Mouse (Mus musculus): ENCODE measurements at regions not wholly inside any gene's neighbourhood (a gene's known extent, or its start where the extent isn't known, plus 50 kb on each side); places are given as distances from the start of the nearest gene placed in this dataset.

DNA sequence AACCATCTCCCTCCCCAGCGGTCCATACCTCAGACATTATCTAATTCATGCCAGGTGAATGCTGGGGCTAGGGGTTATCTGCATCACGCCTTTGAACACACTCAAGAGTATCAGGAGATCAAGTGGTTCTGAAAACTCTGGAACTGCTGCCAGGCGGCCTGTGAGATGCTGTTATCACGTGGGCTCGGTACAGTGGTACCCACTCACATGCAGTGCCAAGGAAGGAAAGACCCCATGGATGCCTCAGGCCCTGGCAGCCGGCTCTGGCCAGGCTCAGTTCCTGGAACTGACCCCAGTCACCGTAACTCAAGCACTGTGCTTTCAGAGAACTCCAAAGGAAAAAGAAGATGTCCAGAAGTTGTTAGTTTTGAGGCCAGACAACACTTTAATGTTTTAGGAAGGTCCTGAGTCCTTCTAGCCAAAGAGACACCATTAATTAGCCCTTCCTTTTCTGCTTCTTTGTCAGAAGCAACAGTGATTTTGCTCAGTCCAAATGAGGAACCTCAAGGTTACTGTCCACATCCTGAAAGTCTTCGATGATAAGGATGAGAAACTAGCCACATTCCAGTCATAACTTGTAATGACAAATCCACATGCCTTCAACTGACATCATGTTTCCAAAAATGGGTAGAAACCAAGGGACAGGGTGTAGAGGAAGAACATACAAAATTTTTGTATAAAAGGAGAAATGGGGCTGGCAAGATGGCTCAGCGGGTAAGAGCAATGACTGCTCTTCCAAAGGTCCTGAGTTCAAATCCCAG is 126.1 kb downstream of the Zbtb18 start:
- DNase-seq (ENCODE audit: low spot score in 2 of 2): no peak

DNA sequence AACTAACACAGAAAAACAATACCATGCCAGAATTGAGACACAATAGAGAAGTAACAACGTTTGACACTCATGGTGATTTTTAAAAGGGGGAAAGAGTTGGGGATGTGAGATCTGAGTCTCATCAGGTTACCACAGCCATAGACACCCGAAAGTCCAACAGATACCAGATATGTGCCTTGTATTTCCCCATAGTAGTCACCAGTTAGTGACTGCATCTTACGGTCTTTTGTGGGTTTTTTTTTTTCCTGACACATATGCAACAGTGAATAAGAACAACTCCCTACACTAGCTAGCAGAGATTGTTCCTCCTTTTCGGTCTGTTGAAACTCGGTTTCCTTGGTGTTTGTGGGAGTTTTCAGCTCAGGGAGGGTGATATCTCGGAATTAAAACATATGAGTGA is 127.4 kb downstream of the Zbtb18 start:
- no peak for DNase-seq (ENCODE audit: low spot score in 2 of 2)

GRCm38 (mm10) chr1:177573017-177573725 is 131.0 kb downstream of the Zbtb18 start:
- no peak for DNase-seq (ENCODE audit: low spot score in 2 of 2)

DNA sequence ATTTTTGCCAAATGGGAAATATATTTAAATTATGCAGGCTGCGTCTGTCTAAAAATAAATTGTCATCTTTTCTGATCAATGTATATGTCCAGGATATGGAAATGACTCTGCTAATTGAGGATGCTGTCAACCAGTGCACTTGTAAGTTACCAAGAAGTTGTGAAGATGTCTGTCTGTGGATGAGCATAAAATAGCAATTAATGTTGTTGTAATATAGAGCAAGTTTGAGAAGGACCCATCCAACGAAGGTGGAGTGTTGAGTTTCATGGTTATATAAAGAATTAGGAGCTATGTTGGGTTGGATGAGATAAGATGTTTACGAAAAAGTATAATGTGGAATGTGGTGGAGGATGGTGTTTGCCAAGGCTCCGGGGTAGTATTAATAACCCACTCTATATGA is 131.6 kb downstream of the Zbtb18 start:
- no peak for DNase-seq (ENCODE audit: low spot score in 2 of 2)

- no peak for DNase-seq (ENCODE audit: low spot score in 2 of 2)
These were observed 132.2 kb downstream of the Zbtb18 start for GRCm38 (mm10) chr1:177574312-177574711.

DNA sequence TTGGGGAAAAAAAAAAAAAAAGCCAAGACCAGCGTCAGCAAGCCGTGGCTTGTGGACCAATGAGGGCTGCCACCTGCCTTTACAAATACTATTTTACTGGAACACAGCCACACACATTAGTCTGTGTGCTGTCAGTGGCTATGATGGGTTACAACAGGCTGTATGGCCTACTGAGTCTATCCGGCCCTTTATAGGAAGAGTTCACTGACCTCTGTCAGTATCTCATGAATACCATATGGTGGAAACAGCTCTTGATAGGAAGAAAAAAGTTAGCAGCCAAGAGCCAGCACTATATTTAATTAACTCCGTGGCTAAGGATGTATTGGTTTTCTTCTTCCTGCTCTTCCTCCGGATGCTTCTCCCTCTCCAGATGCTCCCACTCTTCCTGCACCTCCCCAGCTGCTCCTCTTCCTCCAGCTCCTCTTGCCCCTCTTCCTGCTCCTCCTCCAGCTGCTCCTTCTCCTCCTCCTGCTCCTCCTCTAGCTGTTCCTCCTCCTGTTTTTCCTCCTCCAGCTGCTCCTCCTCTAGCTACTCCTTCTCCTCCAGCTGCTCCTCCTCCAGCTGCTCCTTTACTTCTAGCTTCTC is 142.2 kb downstream of the Zbtb18 start:
- DNase-seq (ENCODE audit: low spot score in 2 of 2): no peak

DNA sequence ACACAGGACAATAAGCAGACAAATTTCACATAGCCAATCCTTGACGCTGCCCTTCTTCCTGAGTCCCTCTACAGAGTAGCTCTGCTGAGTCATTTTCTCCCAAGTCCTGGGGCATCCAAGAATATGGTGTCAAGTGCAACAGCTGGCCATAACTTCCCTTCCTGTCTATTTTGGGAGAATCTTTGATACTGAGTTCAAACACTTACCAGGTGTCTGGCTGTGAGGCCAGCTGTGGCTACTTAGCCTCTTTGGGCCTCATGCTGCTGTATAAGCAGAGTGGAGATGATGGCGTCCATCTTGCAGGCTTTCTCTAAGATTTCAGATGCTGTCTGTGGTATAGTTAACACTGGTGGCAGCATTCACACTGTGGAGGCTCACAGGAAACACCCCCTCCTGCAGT is 143.2 kb downstream of the Zbtb18 start:
- DNase-seq (ENCODE audit: low spot score in 2 of 2): no peak

GRCm38 (mm10) chr1:177589034-177589433 is 140.6 kb upstream of the 1700016C15Rik start:
- no peak for DNase-seq (ENCODE audit: low spot score in 2 of 2)

DNA sequence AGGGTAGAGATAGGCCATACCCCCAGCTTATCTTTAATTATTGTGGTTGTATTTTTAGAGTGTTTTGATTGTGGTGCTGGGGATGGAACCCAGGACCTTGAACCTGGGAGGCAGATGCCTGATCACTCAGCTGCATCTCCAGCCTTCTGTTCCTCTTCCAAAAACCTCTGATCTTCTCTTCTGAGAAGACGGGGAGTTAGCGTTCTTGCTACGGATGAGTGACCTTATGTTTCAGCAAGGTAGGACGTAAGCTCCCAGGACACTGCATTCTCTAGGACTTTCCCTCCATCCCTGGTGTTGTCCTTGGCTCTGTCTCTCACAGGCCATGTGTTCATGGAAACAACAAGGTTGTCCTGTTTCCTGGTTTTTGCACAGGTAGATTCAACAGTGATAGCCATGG is 140.0 kb upstream of the 1700016C15Rik start:
- DNase-seq (ENCODE audit: low spot score in 2 of 2): no peak

DNA sequence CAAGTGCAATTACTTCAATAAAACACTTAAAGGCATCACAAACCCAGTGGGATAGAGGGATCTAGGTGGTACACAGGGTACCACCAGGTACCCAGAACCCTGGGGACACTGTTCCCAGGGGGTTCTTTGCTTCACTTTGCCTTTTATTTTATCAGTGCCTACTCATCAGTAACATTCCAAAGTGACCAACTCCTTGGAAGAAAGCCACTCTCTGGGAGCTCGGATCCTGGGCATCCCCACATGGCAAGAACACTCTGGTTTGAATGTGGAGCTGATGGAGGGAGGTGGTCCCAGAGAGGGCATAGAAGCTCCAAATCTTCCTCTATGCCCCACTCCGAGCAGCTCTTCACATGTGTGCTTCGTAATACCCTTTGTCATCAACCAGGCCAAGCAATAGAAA is 137.9 kb upstream of the 1700016C15Rik start:
- no peak for DNase-seq (ENCODE audit: low spot score in 2 of 2)

DNA sequence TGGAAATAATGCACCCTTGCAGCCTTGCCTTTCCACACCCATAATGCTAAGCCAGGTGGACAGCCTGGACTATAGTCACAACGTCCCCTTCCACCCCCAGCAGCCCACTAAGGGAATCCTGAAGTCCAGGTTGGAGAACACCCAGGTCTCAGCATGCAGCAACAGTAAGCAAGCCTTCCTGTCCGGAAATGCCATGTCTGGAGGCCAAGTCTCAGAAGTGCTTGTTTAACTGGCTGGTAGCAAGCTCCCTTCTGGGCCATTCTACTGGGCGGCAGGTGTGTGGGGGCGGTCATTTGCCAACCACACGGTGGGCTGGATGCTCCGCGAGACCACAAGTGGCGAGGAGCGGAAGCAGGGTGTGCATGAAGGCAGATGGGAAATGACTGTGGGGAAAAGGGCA is 137.3 kb upstream of the 1700016C15Rik start:
- DNase-seq (ENCODE audit: low spot score in 2 of 2): no peak

DNA sequence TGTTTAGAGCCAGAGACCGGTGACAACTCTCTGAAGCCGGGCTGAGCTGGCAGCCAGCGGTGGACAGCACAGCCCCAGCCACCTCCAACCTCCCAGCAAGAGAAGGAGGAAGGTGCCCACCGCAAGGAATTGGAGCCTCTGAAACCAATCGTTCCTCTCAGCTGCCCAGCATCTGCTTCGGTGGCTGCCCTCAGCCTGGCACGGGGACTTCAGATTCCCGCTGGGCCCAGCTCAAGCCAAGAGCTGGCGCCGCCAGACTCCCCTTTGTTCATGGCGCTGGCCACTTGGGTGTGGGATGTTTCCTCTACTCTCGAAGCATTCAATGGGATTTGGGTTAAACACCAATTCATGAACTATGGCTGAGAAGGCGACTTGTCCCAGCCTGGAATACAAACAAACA is 135.3 kb upstream of the 1700016C15Rik start:
- no peak for DNase-seq (ENCODE audit: low spot score in 2 of 2)

GRCm38 (mm10) chr1:177595326-177595914 is 134.2 kb upstream of the 1700016C15Rik start:
- no peak for DNase-seq (ENCODE audit: low spot score in 2 of 2)

- no peak for DNase-seq (ENCODE audit: low spot score in 2 of 2)
These were observed 132.6 kb upstream of the 1700016C15Rik start for GRCm38 (mm10) chr1:177597036-177597435.

DNA sequence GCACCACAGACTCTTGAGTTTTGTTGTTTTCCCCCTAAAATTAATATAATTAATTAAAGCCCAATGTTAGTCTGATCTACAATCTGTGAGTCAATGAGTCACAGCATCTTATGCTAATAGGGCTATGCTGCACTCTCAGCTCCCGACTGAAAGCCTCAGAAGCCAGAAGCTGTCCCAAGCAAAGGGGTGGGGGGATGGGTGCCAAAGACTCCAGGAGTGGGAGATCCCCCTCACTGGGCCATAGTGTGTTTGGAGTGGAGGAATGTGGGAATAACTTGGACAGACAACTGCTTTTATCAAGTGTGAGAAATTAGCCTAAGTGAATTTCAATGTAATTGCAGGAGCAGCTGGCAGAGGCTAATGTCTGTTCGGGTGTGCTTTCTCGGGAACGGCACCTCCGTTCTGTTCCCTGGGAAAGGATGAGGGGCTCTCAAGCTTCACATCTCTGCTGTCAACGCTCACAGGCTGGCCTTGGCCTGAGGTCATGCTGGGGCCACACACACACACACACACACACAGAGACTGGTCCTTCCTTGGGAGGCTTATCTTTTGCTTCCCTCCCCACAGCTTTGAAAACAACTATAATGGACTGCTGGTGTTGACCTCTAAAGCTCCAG is 124.2 kb upstream of the 1700016C15Rik start:
- DNase-seq (ENCODE audit: low spot score in 2 of 2): no peak

DNA sequence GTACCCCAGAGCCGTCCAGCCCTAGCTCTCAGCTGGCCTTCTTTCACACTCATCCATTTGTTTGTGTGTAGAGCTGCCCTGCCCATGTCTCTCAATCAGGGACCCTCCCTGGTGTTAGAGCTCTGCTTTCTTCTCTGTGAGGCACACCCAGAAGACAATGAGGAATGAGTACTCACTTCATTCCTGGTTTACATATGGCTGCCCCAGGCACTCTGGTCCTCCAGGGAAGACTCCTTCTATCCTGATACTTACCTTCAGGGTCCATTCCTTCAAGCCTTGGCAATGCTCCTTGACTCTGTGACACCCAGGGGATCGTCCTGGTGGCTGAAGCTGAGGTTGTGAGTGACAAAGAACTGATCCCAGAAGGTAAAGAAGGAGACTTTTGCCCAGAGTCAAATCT is 122.0 kb upstream of the 1700016C15Rik start:
- DNase-seq (ENCODE audit: low spot score in 2 of 2): no peak

DNA sequence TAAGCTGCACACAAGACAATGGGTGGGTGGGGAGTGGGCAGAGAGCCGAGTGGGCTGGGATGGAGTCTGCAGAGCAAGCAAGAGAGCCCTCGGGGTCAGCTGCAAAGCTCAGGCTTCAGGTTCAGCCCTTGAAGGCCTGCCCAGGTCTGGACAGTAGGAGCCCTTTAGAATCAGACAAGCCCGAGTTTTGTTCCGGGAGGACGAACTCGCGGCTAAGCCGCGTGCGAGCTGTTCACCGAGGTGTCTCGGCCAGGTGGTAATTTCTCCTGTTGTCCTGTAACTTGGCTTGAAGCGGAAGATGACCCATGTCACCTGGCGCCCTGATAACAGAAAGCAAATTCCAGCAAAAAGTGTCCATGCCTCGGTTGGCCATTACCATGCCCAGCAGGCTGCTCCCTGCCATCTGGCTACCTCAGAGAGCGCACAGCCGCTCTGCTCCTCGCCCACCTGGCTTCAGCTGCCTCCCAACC is 121.0 kb upstream of the 1700016C15Rik start:
- no peak for DNase-seq (ENCODE audit: low spot score in 2 of 2)

DNA sequence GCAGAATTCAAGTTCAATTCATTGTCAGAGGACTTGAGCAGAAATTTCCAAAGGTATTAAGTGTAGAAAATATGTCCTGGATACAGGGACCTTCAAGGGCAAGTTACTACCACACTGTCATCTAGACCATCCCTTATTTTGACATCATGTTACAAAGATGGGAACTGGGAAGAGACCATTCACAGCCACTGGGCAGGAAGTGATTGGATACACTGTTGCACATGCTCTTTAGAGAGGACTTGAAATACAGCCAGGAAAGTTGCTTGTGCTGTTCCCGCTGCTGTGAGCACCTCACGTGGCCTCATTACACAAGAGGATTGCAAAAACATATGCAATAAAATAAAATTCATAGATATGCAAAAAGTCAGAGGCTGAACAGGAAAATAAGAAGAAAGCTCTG is 120.4 kb upstream of the 1700016C15Rik start:
- DNase-seq (ENCODE audit: low spot score in 2 of 2): no peak

DNA sequence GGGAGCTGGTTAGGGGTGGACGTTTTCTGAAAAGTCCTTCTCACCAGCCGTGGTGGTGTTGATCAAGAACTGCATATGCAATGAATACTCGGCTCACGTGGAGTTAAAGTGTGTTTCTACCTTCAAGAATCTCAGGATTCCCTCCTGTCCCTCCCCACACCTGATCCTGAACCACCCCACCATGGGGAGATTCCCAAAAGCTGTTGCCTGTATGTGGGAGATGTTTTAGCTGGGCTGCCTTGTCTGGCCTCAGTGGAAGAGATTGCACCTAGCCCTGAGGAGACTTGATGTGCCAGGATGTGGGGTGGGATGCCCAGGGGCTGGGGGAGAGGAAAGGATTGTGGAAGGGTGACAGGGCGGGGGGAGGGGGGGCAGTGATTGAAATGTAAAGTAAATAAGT is 119.9 kb upstream of the 1700016C15Rik start:
- DNase-seq (ENCODE audit: low spot score in 2 of 2): no peak

DNA sequence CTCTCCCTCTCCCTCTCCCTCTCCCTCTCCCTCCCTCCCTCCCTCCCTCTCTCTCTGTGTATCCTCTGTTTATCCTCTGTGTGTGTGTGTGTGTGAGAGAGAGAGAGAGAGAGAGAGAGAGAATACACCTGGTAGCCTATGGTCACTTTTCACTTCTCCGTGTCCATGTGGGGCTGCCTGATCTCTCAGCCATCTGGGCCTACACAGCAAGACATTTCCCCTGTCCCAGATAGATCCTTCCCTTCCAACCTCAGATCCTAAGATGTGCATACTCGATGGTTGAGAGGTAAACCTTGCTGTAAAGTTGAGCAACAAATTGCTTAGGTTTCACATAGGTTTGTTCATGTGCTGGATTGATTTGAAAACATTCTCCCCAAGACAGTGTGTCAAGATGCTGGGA is 119.5 kb upstream of the 1700016C15Rik start:
- DNase-seq (ENCODE audit: low spot score in 2 of 2): no peak

- no peak for DNase-seq (ENCODE audit: low spot score in 2 of 2)
These were observed 117.1 kb upstream of the 1700016C15Rik start for GRCm38 (mm10) chr1:177612546-177612945.

DNA sequence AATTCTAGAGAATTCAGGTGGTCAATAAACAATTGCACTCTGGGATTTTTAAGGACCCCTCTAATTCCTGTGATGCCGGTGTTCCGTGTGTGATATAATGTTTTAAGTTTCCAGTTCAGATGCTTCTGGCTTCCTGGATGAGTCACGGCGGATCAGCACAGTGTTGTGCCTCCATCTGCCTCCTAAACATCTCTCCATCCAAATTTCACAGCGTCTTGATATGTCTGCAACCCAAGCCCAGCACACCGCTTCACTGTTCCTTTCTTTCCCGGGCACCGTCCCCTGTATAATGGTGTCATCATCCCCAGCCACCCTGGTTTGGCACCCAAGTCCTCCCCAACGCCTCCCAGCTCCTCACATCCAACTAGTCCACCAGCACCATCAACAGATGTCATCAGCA is 114.0 kb upstream of the 1700016C15Rik start:
- no peak for DNase-seq (ENCODE audit: low spot score in 2 of 2)
